Mouse (Mus musculus) kidney, postnatal 4 days (tissue): Measurements from ENCODE around the gene Exoc2.

Experiments used
- DNase-seq, 2 experiments: peaks; one replicate each; pipeline ENCODE4 v3.0.0; 2021; ENCODE audit warnings: mixed read lengths in 2 of 2

Exoc2 gene

DNA sequence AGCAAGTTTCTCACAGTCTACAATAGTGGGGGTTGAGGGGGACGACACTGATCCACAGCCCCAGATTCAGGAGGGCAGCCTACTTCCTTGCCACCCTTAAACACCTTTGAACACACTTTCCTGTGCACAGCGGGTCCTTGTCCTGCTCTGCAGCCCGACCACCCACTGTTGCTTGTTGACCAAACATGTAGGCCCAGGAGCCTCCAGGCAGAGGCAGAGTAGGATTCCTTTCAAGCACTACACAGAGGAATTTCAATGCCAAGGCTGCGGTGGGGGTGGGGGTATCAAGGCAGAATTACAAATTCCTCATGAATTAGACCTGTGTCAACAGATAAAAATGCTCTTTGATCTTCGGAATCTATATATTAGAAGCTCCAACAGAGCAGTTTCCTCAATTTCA lies 82.7 kb downstream of the Exoc2 start:
- DNase-seq: no peak

DNA sequence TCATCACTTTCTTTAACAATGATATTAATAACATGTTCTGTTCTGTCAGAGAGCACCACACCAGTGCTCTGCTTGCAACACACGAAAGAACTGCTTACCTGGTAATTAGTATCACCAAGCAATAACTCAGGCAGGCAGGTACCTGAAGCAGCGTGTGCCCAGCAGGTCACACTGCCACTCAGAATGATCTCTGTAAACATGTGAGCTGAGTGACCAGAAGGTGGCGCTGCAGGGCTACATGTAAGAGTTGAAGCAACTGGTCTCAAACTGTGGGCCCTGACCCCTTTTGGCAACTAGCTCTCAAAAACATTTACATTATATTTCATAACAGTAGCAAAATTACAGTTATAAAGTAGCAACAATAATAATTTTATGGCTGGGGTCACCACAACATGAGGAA lies 85.4 kb downstream of the Exoc2 start:
- peak; percentile 90 to 91 for DNase-seq

DNA sequence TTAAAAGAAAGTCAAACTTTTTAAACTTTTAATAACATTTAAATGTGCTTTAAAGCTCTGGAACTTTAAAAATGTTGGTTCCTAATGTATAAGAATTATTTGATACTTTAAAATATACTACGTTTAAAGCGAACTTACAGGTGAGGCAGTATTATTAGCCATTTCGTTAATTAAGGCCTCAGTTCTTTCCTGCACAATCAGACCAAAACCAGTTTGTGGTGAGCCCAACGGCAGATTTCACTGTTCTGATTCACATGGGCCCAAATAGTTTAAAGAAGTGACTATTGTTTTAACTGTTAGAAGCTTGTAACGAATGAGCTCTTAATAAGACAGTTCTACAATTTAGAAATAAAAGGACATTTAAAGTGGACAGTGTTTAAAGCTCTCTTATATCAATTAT lies 93.6 kb downstream of the Exoc2 start:
- DNase-seq: no peak

DNA sequence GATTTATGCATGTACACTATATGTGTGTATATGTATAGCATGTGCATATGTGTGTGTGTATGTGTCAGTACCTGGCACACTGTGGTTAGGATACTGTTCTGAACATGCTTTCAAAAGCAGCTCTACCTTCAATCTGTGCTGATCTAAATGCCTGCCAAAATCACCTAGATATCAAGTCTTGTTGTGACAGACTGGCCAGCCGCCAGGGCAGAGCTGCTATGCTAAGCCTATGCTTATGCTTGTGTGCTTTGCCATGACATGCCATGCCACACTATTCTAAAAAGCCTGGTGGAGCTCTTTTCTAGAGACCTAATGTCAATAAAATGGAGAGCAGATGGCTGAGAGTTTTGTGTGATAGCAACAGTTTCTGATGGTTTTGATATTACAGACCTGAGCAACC lies 94.0 kb downstream of the Exoc2 start:
- no peak for DNase-seq

DNA sequence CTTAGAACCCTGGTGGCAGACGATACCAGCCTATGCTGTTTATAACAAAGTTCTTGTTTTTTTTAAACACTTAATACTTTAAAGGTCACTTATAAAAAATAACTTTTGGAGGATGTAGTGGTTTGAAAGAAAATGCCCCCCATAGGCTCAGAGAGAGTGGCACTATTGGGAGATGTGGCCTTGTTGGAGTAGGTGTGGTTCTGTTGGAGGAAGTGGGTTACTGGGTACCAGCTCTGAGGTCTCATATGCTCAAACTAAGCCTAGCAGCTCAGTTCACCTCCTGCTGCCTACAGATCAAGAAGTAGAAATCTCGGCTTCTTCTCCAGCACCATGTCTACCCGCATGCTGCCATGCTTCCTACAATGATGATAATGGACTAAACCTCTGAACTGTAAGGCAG lies 98.1 kb downstream of the Exoc2 start:
- DNase-seq: no peak

DNA sequence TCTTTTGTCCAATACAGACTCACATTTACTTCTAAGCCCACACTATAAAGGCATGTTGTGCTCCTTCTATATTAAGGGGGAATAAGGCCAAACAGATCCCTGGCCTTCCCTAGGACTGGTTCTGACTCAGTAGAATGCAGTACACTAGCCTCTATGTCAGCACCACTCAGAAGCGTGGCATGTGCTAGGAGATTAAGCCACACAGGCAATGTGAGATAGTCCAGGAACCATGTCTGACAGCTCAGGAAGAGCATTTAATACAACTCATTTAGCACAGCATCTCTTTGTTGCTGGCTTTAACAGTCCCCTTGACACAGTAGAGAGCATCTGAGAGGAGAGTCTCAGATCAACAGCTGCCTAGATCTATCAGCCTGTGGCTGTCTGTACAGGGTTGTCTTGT lies 100.4 kb downstream of the Exoc2 start:
- no peak for DNase-seq

DNA sequence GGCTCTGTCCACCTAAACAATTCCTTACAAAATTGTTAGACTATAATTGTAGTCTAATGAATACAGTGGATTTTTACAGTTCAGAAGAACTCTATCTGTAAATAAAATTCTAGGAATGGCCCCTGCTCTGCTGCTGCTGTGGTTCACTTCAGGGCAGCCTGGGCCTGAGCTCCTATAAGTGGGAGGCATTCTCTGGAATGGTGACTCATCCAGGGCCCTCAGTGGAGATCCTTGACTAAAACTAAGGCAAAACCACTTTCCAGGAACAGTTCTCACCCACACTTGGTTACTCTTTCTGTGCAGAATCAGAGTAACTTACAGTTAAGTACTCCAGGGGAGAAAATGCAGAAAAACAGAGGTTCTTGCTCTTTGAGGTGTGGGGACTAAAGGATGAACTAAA lies 108.4 kb downstream of the Exoc2 start:
- no peak for DNase-seq

DNA sequence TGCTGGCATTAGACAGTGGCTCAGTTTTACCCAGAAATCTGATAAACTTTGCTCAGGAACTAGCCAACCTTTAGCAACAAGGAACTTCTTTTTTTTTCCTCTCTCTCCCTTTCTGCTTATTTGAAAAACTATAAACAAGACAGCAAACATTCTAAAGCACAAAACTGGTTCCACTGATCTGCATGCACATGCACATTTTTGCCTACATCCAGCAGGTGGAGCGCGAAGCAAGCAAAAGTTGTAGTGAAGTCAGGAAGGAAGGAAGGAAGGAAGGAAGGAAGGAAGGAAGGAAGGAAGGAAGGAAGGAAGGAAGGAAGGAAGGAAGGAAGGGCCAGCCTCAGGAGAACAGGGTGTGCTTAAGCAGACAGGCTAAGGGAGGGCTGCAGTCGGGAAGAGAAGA lies 109.9 kb downstream of the Exoc2 start:
- peak in 1 of 2 experiments; percentile 6 for DNase-seq

DNA sequence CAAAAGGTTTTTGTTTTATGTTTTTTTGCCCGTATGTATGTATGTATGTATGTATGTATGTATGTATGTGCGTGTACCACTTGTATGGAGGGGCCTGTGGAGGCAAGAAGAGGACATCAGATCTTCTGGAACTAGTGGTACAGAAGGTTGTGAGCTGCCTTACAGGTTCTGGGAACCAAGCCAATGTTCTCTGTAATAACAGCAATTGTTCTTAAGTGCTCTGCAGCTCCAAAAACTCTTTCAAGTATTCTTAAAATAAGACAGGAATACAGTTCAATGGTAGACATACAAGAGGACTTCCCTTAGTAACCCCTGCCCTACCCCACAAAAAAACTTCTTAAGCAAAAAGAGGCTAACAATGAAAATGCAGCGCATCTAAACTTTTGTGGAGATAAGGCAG lies 115.5 kb downstream of the Exoc2 start:
- no peak for DNase-seq

DNA sequence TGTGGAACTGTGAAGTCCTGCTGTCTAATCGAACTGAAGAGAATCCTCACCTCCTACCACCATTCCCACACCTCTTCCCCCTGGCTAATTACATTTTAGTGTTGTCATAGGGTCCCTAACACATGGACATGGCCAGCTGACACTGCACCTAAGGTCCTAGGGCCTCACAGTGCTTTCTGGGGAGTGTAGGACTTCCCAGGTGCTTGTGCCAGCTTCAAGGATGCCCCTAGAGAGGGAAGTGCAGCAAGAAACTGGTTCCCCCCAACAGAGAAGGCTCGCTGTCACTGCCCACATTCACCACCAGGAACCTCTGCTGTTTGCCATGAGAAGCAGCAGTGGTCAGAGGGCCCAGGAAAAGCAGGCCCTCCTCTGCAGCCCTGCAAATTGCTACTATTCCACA lies 123.2 kb downstream of the Exoc2 start:
- DNase-seq: no peak

DNA sequence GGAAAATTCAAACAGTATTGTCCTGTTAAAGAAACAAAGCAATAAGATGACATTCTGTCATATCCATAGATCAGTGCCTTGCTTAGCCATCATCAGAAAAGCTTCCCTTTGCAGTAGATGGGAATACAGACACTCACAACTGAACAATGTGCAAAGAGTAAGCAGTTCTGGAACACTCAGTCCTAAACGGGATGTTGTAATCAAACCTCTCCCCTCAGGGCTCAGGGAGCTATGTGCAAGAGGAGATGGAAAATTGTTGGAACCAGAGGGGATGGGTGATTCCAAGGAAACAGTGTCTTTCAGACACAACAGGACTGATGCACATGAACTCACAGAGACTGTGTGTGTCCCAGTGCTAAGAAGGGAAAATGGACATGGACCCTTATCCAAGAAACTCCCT lies 125.9 kb downstream of the Exoc2 start:
- DNase-seq: no peak

DNA sequence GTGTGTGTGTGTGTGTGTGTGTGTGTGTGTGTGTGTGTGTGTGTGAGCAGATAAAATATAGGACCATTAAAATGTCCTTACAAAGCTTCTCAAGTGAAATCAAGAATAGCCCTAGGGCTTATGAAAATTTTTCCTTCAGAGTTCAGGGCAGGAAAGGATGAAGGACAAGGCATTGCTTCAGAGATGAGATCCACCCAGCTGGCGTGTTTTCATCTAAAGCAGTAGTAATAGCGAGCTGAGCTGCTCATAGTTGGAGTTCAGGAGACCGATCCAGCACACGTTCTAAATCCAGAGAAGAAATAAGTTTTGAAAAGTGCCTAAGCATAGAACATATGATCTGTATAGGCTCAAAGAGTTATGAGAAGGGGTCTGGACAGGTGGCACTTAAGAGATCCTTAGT lies 127.4 kb downstream of the Exoc2 start:
- no peak for DNase-seq

DNA sequence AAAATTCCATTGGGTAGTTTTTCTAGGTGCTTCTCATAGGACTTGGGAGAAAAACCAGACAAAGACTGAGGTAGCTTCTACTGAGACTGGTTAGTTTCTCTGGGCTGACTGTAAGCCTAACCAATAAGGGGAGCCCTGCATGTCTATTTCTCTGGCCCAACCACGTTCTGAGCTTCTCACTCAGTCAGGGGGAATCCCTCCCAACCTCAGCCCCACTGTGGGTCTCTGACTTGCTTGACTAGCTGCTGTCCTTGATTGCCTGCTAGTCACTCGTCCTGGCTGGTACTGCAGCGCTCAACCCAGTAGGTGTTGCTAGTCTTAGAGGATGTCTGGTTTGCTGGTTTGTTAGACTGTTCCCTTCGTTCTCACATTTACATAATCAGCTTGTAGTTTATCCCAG lies 130.8 kb downstream of the Exoc2 start:
- DNase-seq: no peak

DNA sequence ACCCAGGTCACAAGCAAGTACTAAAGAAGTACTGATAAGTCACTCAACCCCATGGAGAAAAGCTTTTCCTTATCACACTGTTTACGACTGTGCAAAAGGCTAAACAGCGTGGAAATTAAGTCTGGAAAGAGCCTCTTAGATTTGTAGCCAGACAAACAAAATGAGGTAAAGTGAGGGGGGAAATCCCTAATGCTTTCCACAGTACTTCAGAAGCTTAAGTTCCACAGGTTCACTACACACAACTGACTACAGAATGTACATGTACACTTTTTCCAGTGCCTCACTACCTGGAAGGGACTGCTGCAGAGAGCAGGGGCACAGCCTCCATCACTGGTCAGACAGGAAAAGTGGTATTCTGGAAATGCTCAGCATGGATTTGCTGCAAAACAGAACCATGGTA lies 132.1 kb downstream of the Exoc2 start:
- DNase-seq: no peak

DNA sequence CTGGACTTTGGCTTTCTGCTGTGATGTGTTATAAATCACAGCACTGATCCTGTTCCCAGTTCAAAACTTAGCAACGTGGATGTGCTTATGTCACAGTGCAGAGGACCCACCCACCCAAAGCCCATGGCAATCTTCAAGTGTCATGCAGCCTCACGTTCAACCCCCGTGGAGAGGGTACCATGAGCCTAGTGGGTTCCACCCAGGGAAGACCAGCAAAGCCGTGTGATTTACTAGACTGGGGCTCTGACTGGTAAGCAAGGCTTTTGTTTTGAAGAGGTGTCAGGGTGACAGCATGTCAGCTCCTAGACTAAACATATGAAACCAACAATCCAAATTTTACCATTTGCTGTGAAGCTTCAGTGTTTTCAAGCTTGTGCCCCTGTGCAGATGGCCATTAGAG lies 132.6 kb downstream of the Exoc2 start:
- no peak for DNase-seq

DNA sequence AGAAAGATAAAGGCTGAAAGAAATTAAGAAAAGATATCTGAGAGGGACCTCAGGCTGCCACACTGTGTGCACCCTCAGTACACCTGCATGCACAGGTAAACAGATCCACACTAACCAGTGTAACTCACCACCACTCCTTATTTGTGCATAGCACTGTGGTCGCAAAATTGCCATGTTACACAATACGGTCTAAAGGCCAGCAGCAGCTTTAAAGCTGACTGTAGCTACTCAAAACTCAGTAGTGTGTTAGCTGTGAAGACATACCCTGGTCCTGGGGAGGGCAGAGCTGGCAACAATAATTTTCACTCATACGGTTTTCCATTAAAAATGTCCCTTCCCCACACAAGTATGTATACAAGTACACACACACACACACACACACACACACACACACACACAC lies 133.2 kb downstream of the Exoc2 start:
- DNase-seq: no peak

DNA sequence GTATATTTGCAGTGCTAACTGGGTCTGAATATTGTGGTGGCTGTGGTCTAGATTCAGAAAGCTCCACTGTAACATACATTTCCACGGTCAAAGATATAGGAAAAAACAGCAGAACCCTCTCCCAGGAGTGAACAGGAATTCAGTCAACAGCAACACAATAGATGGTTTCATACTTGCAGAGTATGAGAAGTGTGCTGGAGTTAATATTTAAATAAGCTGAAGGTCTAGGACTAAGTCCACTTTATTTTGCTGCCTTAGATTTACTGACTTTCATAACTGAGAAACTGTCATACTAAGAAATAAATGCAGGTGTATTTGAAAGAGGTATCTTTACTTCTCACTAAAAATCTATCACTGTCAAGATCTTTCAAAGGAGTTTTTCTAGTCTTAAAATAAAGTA lies 137.6 kb downstream of the Exoc2 start:
- no peak for DNase-seq

DNA sequence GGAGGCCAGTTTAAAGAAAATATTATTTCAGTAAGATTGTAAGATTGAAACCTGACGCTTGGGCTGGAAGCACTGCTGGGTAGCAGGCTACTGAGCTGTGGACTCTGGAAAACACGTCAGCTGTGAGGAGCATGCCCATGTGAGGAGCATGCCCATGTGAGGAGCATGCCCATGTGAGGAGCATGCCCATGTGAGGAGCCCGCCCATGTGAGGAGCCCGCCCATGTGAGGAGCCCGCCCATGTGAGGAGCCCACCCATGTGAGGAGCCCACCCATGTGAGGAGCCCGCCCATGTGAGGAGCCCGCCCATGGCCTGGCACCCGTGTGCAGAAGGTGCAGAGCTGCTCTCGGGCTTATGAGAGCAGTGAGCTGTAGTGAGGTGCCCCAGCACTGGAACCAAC lies 139.0 kb downstream of the Exoc2 start:
- no peak for DNase-seq

DNA sequence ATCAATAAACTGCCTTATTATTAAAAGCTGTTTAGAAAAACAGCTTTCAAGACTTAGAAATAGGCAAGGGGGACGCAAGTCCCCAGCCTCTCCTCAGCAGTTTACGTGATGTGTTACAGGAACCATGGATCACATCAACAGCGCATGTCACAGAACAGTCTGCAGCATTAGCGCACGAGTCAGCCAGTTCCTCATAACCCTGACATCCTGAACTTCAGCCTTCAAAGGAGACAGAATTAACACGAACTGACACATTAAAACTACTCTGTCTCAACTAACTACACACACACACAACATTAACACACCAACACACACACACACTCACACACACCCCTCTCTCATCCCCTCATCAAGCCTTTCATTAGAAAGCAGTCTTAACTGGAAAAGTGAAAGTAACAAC lies 139.5 kb downstream of the Exoc2 start:
- no peak for DNase-seq

DNA sequence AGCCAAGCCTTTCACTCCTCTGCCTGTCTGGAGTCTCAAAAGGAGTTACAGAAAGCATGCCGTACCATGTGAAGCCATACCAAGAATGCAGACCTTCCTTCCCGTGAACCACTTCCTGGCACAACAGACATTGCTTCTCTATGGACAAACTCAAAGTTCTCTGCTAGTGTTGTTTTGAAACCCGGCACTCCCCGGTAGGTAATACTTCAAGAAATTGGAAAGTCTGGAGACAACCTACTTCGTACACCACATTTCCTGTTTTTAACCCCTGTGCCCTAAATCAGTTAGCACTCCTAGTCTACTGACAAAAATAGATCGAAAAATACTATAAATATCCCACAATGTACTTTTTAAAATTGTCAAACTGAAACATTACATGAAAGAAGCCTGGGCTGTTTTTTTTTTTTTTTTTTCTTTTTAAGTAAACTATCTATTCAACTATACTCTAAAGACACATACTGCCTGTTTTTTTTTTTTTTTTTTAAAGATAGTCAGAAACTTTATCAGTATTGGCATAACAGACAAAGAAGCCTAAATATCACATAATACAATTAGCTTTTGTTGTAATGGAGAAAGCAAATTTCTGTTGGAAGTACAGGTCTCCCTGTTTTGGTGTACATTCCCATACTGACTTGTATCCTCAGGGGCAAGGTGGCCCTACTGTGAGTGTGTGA lies 140.3 kb downstream of the Exoc2 start:
- DNase-seq: no peak

DNA sequence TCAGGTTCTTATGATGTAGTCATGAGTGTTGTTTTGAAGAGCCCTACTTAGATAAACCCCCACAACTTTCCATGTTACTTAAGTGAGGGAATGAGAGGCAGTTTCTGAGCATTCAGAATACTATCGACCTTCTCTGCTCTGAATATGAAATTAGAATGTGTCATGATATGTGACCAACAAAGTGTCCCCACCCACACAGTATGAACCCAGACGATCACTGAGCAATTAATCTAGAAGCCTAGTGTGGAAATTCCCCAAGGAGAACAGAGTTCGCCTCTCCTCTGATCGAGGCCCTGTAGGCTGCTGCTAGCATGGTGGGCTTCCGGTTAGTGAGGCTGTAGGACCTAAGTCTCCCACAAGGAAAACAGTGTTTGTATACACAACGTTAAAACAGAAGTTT lies 142.5 kb downstream of the Exoc2 start:
- DNase-seq: no peak

DNA sequence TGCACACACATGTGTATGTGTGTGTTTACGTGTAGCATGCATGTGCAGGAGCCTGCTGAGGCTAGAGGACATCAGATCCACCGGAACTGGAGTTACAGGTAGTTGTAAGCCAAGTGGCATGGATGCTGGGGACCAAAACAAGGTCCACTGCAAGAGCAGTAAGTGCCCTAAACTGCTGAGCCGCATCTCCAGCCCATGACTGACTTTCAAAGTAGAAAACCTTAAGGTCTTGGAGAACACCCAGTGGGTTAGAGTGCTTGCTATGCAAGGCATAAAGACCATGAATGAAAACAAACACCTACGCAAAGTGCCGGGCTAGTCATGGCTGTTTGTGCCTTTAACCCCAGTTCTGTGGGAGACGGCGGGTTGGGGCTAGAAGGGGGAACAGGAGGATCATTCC lies 147.4 kb downstream of the Exoc2 start:
- DNase-seq: no peak

DNA sequence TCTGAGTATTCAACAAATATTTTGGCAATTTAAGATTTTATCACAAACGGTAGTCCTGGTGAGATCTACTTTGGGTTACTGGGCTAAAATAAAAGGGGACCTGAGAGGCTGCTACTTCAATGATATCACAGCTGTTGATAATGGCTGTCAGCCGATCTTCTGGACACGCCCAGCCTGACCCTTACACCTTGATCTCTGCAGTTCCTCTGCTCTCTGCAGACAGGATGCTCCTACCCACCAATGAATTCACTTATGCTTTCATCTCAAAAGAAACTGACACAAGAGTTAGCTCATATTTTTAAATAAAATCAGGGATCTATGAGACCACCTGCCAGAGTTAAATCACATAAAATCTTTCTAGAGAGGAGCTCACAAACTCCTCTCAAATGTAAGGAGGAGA lies 149.0 kb downstream of the Exoc2 start:
- DNase-seq: no peak

DNA sequence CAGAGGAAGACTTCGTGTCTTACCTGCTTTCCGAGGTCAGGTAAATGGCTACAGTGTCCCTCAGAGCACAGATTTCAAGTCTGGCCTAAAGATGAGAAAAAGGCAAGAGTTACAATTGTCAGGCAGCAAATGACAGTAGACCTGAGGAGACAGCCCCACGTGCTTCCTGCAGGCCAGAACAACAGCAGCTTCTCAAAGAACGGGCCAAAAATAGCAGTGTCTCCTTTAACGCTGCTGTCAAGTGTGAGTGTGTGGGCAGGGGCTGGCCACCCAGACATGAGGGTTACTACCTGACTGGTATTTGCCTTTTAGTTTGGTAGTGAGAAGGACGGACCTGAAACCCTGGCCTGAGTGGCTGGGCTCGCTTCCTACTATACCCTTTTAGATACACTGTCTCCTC lies 153.3 kb downstream of the Exoc2 start:
- DNase-seq: no peak

DNA sequence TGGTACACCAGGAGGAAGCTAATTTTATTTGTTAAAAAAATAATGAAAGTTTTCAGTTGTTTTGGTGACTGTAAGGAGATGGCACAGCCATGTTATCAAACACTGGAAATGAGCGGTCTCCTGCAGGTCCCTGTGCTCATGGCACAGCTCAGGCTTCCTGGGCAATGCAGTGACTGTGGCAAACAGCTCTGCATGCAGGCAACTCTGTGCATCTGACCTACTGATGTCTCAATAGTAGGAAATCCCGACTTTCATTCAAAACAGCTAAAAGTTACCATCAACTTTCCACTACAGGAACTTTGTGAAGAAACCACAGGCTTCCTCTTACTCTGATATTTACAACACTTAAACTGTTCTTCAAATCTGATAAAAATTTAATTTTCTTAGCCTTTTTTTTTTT lies 154.0 kb downstream of the Exoc2 start:
- no peak for DNase-seq

DNA sequence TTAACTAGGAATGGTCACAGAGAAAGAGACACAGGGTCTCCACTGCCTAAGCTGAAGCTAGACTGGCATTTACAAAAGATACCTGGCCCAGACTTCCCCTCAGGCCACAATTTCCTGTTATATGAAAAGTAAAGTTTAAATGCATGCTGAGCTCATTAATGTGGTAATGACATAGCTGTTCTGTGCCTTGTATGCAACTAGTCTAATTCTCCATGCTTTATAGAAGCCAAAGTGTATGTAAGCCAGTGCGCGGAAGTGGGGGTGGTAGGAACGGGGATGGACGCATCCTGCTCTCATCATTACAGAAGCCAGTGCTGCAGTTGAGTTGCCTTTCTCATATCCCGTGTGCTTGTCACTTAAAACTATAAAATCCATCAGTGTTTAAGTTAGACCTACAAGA lies 156.5 kb downstream of the Exoc2 start:
- DNase-seq: no peak
